Mouse (Mus musculus): ENCODE results near the gene Mgrn1.

The Mgrn1 gene

DNA sequence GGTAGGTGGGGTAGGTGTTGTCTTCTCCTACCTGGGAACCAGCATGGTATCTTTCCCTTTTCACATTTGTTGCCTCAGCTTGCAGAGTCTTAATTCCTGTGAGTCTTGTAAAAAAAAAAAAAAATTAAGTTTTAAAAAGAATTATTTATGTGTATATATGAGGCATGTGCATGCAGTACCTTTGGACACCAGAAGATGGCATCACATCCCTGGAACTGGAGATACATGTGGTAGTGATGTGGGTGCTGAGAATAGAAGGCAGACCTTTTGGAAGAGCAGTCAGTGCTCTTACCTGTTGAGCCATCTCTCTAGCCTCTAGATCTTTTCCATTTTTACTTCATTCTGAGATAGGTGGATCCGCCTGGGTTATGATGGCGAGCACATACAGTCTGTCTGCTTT, 23.7 kb downstream of the Mgrn1 start:
- DNase-seq = no peak

DNA sequence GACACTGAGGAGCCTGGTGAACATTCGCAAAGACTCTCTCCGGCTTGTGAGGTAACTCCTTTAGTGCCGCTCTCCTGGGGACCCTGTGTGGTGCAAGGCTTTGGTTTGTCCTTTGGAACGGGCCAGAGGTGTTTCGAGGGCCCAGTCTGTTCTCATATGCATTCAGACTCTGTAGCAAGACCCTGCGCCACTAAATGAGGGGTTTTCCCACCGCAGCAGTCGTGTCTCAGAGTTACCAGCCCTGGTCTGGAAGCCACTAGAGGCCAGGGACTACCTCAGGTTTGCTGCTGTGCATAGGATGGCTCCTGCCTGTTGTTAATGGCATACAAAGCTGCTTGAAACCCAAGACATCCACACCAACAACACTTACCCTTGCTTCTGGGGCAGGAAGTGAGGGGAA, 24.7 kb downstream of the Mgrn1 start:
- no peak for DNase-seq

DNA sequence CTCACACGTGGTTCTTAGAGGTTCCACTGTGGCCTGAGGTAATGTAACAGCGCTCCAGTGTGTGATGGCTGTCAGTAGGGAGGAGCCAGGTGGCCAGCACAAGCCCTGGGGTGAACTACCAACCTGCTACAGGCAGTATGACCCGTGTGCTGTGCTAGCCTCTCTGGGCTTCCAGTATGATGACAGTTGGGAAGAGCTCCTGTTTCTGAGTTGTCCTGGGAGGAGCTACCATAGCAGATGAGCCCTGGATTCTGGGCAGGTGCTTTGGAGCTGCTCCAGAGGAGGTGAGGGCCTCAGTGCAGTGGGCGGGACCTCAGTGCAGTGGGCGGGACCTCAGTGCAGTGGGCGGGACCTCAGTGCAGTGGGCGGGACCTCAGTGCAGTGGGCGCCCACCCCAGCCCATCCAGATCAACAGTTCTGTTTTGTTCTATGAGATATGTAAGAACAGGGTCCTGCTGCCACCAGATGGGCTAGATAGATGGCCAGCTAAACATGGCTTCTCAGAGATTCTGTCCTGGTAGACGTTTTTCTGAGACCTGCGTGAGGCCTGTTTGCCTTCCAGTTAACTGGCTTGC, 26.1 kb downstream of the Mgrn1 start:
- DNase-seq = no peak

DNA sequence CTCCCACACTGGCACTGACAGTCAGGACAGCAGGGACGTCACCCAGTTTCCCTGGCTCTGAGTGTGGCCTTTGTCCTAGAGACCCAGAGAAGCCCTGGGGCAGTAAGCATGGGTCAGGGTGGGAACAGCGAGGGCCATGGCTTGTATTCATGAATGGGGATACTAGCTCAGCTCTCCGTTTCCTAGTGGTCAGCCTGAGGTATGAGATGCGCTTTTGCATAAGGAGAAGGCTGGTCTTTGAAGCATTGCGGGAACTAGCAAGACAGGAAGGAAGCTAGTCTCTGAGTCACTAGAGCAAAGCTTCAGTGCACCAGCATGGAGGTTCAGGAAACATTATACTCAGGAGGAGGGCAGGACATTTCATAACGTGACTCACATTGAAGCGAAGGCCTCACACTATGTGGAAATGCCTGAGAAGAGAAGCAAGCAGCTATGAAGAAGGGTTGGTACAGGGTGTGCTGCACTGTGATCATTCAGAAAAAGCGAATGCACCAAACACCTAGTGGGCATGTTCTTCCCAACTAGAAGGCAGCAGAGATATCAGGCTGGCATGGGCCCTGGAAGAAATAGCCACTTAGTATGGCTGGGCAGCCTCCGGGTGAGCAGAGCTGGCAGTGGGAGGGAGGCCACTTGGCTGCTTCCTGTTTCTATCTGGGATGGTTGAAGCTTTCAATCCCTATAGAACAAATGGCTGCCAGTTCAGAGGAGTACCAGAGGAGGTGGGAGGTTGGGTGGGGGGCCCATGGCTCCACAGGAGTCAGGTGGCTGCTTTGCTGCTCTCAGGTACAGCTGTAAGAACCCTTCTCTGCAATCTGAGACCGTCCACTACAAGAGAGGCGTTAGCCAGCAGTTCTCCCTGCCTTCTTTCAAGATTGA, 27.1 kb downstream of the Mgrn1 start:
- no peak for DNase-seq

DNA sequence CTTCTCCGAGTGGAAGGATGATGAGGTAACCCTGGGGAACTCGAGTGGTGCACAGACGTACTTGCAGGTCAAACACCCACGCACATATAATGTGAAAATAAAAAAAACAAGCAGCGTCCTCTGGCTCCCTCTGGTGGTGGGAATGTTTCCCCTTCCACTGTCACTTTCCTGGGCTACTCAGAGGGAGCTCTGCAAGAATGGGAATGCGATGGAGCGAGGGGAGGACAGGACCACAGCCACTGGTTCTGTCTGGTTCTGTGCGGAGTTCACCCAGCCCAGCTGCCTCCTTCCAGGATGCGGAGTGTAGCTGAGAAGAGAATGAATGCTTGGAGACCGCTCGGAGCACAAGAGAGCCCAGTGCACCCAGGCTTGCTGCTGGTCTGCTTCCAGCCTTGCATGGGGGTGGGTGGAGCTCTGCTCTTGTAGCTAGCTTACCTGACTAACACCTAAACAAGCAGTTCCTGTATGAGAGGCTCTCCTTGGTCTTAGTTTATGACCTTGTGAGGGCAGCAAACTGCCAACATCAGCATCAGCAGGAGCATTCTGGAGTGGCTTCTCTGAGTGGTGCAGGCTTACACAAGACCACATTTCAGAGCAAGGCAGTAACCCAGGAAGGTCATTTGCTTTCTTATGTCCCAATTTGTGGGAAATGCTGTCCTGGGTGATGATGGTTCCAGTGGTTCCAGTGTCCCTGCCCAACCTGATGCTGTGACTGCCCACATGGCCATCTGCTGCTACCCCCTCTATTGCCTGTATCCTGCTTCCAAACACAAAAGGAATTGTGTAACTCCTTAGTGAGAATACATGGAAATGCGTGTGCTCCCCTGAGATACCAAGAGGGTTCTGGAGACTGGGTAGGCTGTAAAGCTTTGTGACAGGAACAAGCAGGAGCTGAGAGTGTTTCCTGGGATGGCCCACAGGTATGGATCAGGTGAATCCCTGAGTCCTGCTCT, 28.0 kb downstream of the Mgrn1 start:
- peak; percentile 86 for DNase-seq

DNA sequence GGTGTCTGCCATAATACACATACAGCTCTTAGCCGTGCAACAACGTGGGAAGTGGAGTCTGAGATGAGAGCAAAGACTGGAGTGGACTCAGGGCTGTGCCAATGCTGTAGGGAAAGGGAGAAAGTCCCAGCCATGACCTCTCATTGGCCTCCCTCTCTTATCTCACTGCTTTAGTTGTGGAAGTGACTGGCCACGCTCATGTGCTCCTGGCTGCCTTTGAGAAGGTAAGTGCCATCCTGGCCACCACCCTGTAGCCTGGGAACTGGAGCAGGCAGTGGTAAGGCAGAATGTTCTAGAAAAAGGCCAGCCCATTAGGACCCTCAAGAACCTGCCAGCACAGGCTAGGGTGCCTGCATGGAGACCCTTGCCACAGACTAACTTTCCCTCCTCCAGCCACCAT, 29.9 kb downstream of the Mgrn1 start:
- no peak for DNase-seq

DNA sequence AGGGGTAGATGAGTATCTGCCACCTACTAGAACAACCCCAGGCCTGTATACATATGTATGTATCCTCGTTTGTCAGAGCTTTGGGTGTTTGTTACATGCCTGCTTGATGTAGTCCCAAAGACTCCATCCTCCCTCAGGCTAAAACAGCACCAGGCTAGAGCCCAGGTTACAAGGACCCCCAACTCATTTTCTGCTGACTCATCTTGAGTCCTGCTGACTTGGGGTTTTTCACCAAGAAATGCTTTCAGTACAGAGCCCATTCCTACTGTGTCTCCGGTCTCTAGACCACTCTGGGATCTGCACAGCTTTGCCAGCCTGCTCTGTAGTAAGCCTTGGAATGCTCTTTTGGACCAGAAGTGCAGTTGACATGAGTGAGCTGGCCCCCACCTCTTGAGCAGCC, 30.6 kb downstream of the Mgrn1 start:
- DNase-seq = no peak

DNA sequence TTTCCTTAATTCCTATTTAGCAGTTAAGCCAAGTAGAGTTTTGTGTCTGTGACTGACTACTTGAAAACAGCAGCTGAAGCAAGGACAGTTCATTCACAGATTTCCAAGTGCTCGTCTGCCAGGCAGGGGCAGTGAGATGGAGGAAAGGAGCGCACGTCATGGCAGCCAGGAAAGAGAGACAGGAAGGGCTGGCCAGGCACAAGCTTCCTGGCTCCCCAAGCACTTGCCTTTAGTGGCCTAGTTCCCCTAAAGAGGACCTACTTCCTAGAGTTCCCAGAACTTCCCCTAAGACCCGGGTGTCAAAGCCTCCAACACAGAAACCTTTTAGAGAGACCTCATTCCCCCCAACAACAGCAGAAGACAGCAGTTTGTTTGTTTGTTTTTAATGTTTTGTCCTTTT, 34.5 kb downstream of the Mgrn1 start:
- DNase-seq = no peak

DNA sequence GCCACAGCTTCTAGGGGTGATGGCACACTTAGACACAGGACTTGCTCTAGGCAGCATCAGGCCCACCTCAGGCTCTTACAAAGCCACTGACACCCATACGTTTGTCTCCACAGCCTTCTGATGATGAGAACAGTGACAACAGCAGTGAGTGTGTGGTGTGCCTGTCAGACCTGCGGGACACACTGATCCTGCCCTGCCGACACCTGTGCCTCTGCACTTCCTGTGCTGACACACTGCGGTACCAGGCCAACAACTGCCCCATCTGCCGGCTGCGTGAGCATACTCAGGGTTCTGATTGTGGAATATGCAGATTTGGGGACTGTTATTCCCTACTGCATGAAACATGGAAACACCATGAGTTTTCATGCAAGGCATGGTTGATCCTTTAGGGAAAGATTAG, 36.4 kb downstream of the Mgrn1 start:
- no peak for DNase-seq

DNA sequence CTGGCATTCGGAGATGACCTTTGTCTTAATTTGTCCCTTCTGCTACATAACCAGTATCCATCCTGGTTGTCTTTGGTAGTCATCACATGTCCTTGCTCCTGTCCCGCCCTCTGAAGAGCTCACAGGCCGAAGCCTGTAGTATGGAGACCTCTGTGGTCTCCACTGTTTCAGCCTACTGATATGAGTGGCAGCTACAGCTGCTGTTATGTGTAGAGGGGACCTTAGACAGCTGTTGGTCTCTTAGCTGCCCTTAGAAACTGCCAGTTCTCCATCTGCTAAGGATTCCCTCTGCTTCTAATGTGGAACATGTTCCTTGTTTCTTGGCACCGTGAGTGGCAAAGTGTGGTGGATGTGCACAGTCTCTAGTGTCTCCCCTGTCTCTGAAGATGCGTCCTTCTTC, 37.9 kb downstream of the Mgrn1 start:
- DNase-seq = no peak

DNA sequence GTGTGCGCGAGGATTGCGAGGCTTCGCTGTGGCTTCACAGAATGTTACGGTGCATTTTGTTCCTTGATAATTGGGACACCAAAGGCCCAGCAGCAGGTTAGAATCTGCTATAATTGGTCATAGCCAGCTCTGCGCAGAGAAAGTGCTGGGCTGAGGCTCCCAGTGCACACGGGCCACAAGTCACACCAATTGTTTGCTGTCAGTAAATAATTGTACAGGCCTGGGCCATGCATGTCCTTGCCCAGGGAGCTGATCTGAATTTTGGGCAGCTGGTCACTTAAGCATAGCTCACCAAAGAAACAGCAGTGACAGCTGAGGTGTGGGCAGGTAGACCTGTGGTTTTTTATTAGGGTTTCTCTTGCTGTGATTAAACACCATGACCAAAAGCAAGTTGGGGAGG, 41.9 kb downstream of the Mgrn1 start:
- DNase-seq = no peak

DNA sequence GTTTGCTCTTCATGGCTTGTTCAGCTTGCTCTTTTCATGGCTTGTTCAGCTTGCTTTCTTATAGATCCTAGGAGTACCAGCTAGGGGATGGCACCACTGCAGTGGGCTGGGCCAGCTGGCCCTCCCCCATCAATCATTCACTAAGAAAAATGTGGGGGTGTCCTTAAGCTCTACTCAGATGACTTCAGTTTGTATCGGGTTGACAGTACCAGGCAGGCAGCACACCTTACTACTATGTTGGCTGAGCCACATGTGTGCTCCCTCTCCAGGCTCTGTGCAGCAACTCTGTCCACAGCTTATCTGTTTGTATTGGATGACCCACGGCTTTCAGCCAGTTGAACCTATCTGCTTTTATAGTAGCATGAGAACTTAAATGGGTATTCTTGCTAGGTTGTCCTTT, 42.4 kb downstream of the Mgrn1 start:
- no peak for DNase-seq

DNA sequence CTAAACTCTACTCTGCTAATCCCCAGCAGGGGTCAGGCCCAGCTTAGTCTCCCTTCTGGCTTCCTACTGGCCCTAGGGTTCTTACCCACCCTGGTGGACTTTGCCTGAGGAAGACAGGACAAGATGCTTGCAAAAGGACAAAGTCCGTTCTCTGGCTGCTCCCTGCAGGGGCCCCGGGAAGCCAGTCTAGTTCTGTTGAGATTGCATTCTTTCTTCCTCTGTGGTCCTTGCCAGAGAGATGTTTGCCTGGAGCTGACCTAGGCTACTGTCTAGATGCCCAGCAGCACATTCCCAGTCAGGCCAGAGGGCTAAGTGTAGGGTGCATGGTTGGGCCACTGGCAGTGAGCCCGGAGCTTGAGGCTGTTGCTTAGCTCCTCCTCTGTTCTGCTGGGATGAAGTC, 46.4 kb downstream of the Mgrn1 start:
- no peak for DNase-seq

DNA sequence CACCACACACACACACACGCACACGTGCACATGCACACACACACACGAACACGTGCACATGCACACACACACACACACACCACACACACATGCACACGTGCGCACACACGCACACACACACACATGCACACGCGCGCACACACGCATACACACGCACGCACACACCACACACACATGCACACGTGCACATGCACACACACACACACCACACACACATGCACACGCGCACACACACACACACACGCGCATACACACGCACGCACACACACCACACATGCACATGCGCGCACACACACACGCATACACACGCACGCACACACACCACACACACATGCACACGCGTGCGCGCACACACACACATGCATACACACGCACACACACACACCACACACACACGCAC, 49.4 kb downstream of the Mgrn1 start:
- no peak for DNase-seq

DNA sequence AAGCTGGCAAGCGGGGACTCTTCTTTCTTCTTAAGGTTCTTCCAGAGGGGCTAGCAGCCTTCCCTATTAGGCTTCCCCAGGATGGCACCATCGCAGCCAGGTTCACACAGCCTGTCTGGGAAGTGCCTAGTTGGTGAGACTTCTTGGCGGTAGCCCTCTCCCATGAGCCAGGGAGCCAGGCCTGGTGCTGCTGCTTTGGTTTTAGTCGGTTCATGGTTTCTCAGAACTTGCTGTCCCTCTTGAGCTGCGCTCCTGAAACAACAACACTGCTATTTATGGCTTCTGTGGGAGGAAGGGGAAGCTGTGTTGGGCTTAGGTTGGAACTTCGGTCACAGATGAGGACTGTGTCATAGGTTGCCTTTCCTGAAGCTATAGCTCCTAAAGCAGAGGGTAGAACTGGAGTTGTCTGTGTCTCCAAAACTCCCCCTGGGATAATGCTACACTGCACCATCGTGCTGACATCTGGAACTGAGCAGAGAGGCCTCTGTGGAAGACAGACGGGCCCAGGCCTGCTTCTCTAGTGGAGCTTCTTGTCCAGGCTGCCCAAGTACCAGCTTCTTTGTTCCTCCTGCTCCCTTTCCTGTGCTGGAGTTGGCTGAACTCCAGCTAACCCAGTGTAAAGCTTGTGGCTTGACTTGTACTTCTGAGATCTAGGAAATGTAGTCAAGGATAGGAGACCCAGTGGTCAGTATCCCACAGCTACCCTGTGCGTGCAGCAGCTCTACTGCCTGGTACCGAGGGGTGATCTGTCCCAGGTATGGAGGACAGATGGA, 50.1 kb downstream of the Mgrn1 start:
- DNase-seq = no peak

DNA sequence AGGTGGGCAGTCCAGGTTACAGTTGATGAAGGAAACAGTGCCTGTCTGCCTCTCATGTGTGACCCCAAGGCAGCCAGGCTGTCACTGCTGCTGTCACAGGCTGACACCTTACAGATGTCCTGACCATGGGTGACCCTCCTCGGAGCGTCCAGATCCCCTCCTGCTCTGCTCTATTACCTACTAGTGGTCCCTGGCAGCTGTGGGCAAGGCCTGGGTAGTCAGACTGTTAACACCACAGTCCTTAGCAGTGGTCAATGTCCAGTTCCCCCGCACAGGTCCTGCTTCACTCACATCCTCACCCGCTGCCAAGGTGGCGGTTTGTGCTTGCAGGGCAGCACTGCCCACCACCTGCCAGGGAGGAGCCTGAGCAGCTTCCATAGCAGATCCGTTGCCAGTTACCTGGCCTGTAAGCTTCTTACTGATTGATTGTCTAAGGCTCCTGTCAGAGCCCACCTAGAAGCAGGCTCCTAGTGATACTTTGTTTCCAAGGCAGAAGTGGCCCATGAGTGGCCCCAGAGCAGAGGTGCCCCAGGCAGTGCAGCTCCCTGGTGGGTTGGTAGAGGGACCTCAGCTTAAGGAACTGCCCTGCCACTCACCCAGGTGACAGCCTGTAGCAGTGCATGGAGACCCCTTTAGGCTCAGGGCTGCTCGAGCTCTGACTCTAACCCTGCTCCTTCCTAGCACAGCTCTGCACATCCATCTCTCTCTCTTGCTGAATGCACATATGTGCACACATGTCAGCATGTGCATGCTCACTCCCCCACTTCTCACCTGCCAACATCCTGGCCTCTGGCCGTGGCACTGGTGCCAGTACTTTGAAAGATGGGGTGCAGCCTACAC, 51.5 kb downstream of the Mgrn1 start:
- no peak for DNase-seq

DNA sequence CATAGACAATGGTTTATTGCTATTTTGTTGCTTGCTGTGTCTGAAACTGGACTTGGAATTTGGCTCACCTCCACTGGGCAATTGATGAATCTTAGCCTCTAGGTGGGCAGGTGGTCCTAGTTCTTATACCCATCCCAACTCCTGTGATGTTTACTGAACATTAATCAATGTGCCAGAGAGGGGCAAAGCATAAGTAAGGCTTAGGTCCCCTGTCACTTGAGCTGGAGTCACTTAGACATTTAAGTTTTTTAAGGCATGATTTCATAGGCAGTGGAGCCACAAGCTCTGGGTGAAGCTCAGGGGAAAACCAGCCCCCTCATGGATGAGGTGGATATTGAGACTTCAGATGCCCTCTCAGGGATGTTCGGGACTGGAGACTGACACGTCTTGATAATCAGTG, 52.4 kb downstream of the Mgrn1 start, which contains the start of gene Nudt16l1:
Gene Nudt16l1 (plus strand): TSS at position 301 of the 400 bp plus-strand sequence.
- no peak for DNase-seq

DNA sequence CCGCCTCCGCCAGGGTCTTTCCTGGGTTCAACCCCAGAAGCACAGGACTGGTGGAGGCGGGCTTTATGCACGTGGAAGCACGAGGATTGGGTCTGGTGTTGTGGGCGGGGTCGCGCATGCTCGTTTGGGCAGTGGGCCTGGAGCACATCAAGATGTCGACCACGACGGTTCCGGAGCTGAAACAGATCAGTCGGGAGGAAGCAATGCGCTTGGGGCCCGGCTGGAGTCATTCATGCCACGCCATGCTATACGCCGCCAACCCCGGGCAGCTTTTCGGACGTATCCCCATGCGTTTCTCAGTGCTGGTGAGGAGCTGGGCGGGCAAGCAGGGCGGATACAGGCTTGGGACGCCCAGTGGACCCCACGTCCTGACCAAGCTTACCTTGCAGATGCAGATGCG, 52.9 kb downstream of the Mgrn1 start:
- peak; percentile 97 for DNase-seq

DNA sequence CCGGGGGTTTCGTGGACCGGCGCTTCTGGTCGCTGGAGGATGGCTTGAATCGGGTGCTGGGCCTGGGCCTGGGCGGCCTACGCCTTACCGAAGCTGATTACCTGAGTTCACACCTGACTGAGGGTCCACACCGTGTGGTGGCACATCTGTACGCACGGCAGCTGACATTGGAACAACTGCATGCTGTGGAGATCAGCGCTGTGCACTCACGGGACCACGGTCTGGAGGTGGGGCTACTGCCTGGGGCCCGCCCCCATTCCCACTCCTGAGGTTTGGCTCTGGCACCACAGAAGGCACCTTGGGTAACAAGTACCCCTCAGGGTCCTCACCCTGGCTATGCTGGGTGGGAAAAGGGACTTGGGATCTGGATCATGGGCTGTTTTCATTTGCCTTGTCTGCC, 53.4 kb downstream of the Mgrn1 start:
- peak; percentile 41 for DNase-seq

DNA sequence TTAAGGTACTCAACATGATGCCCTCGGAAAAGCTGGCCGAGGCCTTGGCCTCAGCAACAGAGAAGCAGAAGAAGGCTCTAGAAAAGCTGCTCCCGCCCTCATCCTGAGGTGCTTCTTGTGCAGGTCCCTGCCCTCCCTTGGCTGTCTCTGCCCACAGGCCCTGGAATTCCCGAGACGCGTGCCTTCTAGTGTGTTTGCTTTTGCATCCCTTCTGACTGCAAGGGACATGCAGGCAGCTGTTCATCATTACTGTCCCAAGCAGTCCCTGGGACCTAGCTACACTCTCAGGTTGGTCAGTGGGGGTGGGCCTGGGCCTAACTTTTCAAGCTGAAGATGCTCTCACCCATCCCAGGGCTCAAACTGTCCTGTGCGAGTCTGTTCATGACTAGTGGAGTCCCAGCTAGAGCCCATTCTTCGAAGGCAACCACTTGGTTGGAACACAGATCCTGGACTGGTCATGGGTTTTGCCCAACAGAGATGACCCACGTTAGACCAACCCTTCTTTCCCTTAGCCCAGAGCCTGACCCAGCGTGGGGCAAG, 54.3 kb downstream of the Mgrn1 start:
- DNase-seq = no peak

DNA sequence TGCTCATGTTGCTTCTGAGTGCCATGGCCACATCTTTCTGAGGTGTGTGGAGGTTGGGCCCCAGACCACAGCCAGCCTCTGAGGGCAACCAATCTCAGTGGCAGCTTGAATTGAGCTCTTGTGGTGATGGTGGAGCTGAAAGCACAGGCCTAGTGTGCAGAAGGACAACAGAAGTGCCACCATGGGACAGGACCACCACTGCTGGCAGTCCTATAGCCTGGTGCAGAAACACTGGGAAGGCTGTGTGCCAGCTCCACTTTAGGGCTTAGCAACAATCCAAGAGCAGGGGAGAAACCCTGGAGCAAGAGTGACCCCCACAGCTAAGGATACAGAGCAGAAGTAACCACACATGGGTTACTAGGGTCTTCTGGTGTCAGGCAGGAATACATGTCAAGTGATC, 55.0 kb downstream of the Mgrn1 start:
- no peak for DNase-seq

DNA sequence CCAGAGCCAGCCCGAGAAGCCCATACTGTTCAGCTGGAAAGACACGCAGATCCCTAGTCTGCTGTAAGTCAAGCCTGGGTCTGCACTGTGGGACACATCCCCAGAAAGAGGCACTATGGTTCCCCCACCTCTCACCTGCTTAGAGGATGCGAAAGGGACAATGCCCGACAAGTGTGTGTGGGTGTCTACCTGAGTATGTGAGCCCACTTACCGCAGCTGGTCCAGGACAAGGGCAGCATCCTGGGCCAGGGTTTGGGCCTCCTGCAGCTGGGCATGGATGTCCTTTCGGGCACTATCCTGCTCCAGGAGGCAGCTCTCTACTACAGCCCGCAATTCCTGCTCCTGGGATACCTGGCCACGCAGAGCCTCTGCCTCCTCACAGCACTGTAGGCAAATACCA, 56.8 kb downstream of the Mgrn1 start:
- DNase-seq = no peak
